Mouse (Mus musculus) bone marrow, adult 2 months (tissue): ENCODE data around the gene Mex3a.

Source experiments
- CTCF ChIP-seq: fragments of 200-500 bp; IDR thresholded peaks from 2 replicates; pipeline ENCODE4 v1.5.1; 2011; ENCODE audit warnings: low read length, control low read depth; ENCODE audit not compliant: control insufficient read depth, insufficient read depth
- POLR2A ChIP-seq: fragments of 200-500 bp; IDR thresholded peaks from 2 replicates; pipeline ENCODE4 v1.6.1; 2011; ENCODE audit warnings: low read depth, mild to moderate bottlenecking, control low read depth, low read length, borderline replicate concordance; ENCODE audit not compliant: control insufficient read depth

DNA sequence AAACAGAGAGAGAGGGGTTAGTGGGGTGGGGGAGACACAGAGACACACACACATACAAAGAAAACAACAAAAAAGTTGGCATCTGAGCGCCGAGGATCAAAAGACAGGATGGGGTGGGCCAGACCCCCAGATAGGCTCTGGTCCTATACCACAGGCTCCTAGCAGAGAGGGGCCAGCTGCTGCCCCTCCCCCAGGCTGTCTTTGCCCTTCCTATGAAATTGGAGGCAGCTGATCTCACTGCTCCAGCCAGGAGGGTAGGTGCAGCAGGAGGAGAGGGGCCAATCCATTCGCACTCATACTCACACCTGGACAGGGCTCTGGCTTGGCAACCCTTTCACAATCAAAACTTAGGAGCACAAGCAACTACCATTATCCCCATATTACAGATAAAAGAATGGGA lies 22.9 kb upstream of the Mex3a start:
- TF ChIP-seq CTCF = no peak
- no peak for TF ChIP-seq POLR2A
